Mouse (Mus musculus) liver, postnatal 0 days (tissue): ENCODE results near the gene Fam166b.

Experiments used
- CTCF ChIP-seq: sonication (generic); IDR thresholded peaks from 2 replicates; pipeline ENCODE4 v1.5.1; 2016; ENCODE audit warnings: antibody characterized with exemption, low read depth
- EP300 ChIP-seq: IDR thresholded peaks from 2 replicates; pipeline ENCODE4 v1.6.1; 2016; ENCODE audit warnings: antibody characterized with exemption, low read depth, mild to moderate bottlenecking

DNA sequence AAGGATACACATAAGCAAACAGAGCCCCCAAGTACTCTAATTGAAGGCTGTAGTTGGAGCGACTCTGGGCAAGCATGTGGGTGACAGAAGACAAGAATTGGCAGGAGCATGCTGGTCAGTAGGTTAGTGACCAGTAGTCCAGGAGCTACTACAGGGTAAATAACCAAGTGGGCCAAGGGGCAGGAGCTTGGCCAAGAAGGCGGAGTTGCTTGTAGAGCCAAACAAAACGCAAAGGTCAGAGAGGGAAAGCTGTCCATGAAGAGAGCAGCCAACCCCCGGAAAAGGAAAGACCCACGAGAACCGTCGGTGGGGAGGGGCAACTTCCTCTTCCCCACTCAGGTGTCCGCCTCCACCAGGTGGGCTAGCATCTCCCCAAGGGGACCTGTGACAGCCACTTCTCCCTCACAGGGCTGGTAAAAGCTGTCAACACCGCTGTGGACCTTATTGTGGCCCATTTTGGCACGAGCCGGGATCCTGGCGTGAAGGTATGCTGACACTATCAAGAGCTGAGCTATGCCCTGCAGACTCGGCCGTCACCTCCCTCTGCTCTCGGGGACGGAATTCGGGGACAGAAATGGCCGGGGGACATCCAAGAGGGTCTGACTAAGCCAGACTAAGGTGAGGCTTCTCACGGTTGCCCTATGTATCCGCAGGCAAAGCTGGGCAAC lies 5.5 kb downstream of the Fam166b start:
- TF ChIP-seq CTCF (no peak), EP300 (peak; percentile 55; the same call in 1 of the 2 replicates)
